Mouse (Mus musculus): ENCODE results near the gene Son.
A peak's percentile ranks its signal among the peaks of the same experiment; 100 is the strongest.

Gene Son

GRCm38 (mm10) chr16:91688619-91689334 is 41.5 kb downstream of the Son start, which contains the start of gene Donson:
Gene Donson, minus strand, starts transcription at chr16:91688770.
- peak; percentile 97 for DNase-seq (ENCODE audit: low read depth)

GRCm38 (mm10) chr16:91689791-91690190 is 42.5 kb downstream of the Son start:
- peak; percentile 37 for DNase-seq (ENCODE audit: low read depth)

- DNase-seq (ENCODE audit: low read depth) = peak; percentile 78
Observed at GRCm38 (mm10) chr16:91694455-91695084, 47.3 kb downstream of the Son start.

GRCm38 (mm10) chr16:91695108-91695755 is 47.9 kb downstream of the Son start:
- DNase-seq (ENCODE audit: low read depth) = no peak

- DNase-seq (ENCODE audit: low read depth) = no peak
Observed at GRCm38 (mm10) chr16:91698995-91699394, 51.7 kb downstream of the Son start.

GRCm38 (mm10) chr16:91701908-91702307 is 54.6 kb downstream of the Son start:
- DNase-seq (ENCODE audit: low read depth) = no peak

- DNase-seq (ENCODE audit: low read depth) = no peak
Observed at GRCm38 (mm10) chr16:91702771-91703188, 55.5 kb downstream of the Son start.

GRCm38 (mm10) chr16:91704603-91705340 is 57.5 kb downstream of the Son start:
- no peak for DNase-seq (ENCODE audit: low read depth)

GRCm38 (mm10) chr16:91710241-91710640 is 62.9 kb downstream of the Son start:
- DNase-seq (ENCODE audit: low read depth) = no peak

- DNase-seq (ENCODE audit: low read depth) = no peak
Observed at GRCm38 (mm10) chr16:91716927-91717349, 69.6 kb downstream of the Son start.

- DNase-seq (ENCODE audit: low read depth) = no peak
Observed at GRCm38 (mm10) chr16:91717399-91717798, 70.1 kb downstream of the Son start.

- DNase-seq (ENCODE audit: low read depth) = peak; percentile 76
Observed at GRCm38 (mm10) chr16:91724247-91724646, 76.9 kb downstream of the Son start.

GRCm38 (mm10) chr16:91727433-91727832 is 80.1 kb downstream of the Son start:
- no peak for DNase-seq (ENCODE audit: low read depth)

- DNase-seq (ENCODE audit: low read depth) = peak; percentile 93
Observed at GRCm38 (mm10) chr16:91728123-91729065, 81.1 kb downstream of the Son start, which contains the start of gene Cryzl1. Gene Cryzl1, minus strand, starts transcription at chr16:91728975.
